Mouse (Mus musculus) hindbrain, postnatal 0 days (tissue): ENCODE results near the gene Rnf7. TPM values are rescaled to one million over a fixed set of nuclear protein-coding genes. Genes with fewer than 3 reads are reported as not detected.
"Not testable (repeated sequence)": the region's sequence is repeated elsewhere in the genome, so short reads cannot be mapped to it uniquely, and the experiment has no call there.

Source experiments
- ATAC-seq: fragments of 200-750 bp; cut with Nextera tagmentation; 2 replicates; pipeline ENCODE4 v1.8.0; 2017; ENCODE audit warnings: mild to moderate bottlenecking, moderate TSS enrichment, moderate library complexity
- DNase-seq: peaks from one replicate; pipeline ENCODE4 v3.0.0-alpha.2; 2015; ENCODE audit warnings: low spot score
- H3K27ac ChIP-seq: fragments of 300-500 bp; sonication (generic); 2 replicates; pipeline ENCODE4 v1.5.1; 2014; ENCODE audit warnings: mild to moderate bottlenecking
- H3K27me3 ChIP-seq: fragments of 300-500 bp; sonication (generic); 2 replicates; pipeline ENCODE4 v1.6.1; 2014; ENCODE audit warnings: low read length, mixed read lengths; ENCODE audit not compliant: insufficient read depth
- H3K36me3 ChIP-seq: fragments of 300-500 bp; sonication (generic); 2 replicates; pipeline ENCODE4 v1.6.1; 2014; ENCODE audit warnings: low read length, mixed read lengths; ENCODE audit not compliant: insufficient read depth
- H3K4me1 ChIP-seq: fragments of 300-500 bp; sonication (generic); 2 replicates; pipeline ENCODE4 v1.6.1; 2014; ENCODE audit warnings: antibody characterized with exemption, low read length, mixed read lengths; ENCODE audit not compliant: insufficient read depth
- H3K4me2 ChIP-seq: fragments of 300-500 bp; sonication (generic); 2 replicates; pipeline ENCODE4 v1.6.1; 2014; ENCODE audit warnings: low read depth, mild to moderate bottlenecking, low read length, moderate library complexity, mixed read lengths
- H3K4me3 ChIP-seq: fragments of 300-500 bp; sonication (generic); 2 replicates; pipeline ENCODE4 v1.5.1; 2014; ENCODE audit warnings: low read length
- H3K9ac ChIP-seq: fragments of 300-500 bp; sonication (generic); replicated peaks from 2 replicates; pipeline ENCODE4 v1.6.1; 2014; ENCODE audit warnings: mild to moderate bottlenecking, low read length, moderate library complexity, mixed read lengths
- H3K9me3 ChIP-seq: fragments of 300-500 bp; sonication (generic); 2 replicates; pipeline ENCODE4 v1.6.1; 2016; ENCODE audit warnings: low read length, mixed read lengths
- CTCF ChIP-seq: IDR thresholded peaks from 2 replicates; pipeline ENCODE4 v1.5.1; 2016; ENCODE audit warnings: antibody characterized with exemption, control low read depth, low read depth
- WGBS: fragments of 180-500 bp; shearing (Covaris S2); extraction: QIAGEN DNeasy Blood & Tissue Kit; methylation state at CpG from one replicate; pipeline ENCODE4 v1.1.7; 2014; 5-methylcytosine and 5-hydroxymethylcytosine counted together
- polyA plus RNA-seq: library from polyadenylated mRNA; unstranded; fragments of >200 nt; fragmentation: Nextera tagmentation; extraction: Ambion mirVana; gene quantifications from 2 replicates; pipeline ENCODE4 v1.2.1, GENCODE M21; 2015
- total RNA-seq: library from RNA; depleted of rRNA; stranded (reverse); fragments of >200 nt; gene quantifications from 2 replicates; pipeline ENCODE4 v1.2.3, GENCODE M21; 2014

The Rnf7 gene
- total and polyA plus RNA-seq, 2 experiments from 2014 or later = 231 to 273 TPM

- 79% methylated on average over 3 of the region's 3 CpGs for WGBS
- DNase-seq (no peak), ATAC-seq (no peak)
- Histone ChIP-seq H3K4me2 (no peak overlapping the region), H3K4me3 (no peak overlapping the region), H3K27ac (no peak overlapping the region), H3K9me3 (no peaks in the 10 kb centered on the region), H3K4me1 (peaks cover 3% of the 10 kb centered on the region; the same call in 1 of the 2 replicates), H3K36me3 (peaks cover 10% of the 10 kb centered on the region), H3K9ac (no peak overlapping the region), H3K27me3 (no peaks in the 10 kb centered on the region)
- TF ChIP-seq CTCF = no peak
These were observed 6.1 kb downstream of the Rnf7 start for GRCm38 (mm10) chr9:96472356-96472755.

GRCm38 (mm10) chr9:96471681-96472080 is 6.8 kb downstream of the Rnf7 start:
- ATAC-seq, H3K36me3 ChIP-seq, H3K9ac ChIP-seq, H3K9me3 ChIP-seq, H3K4me2 ChIP-seq, DNase-seq, H3K4me1 ChIP-seq, H3K27ac ChIP-seq, H3K4me3 ChIP-seq, H3K27me3 ChIP-seq: not testable (repeated sequence)
- WGBS = 78% methylated on average over 4 of the region's 4 CpGs

GRCm38 (mm10) chr9:96470266-96470974 is 8.1 kb downstream of the Rnf7 start:
- 93% methylated on average over 8 of the region's 8 CpGs for WGBS
- no peaks in the 10 kb centered on the region for H3K4me1 ChIP-seq
- no peak overlapping the region for H3K27ac ChIP-seq
- DNase-seq (no peak), ATAC-seq (no peak)
- no peak for TF ChIP-seq CTCF
- no peak overlapping the region for H3K4me2 ChIP-seq
- H3K27me3 ChIP-seq = no peaks in the 10 kb centered on the region
- H3K4me3 ChIP-seq = no peak overlapping the region
- no peak overlapping the region for H3K9ac ChIP-seq
- no peaks in the 10 kb centered on the region for H3K9me3 ChIP-seq
- H3K36me3 ChIP-seq = peaks cover 10% of the 10 kb centered on the region

- Histone ChIP-seq H3K27ac (no peak overlapping the region), H3K9ac (no peak overlapping the region), H3K27me3 (no peaks in the 10 kb centered on the region), H3K4me3 (no peak overlapping the region), H3K9me3 (no peaks in the 10 kb centered on the region), H3K36me3 (peaks cover 10% of the 10 kb centered on the region), H3K4me2 (no peak overlapping the region), H3K4me1 (no peaks in the 10 kb centered on the region)
- no peak for TF ChIP-seq CTCF
- WGBS = 74% methylated on average over 8 of the region's 8 CpGs
- DNase-seq (no peak), ATAC-seq (no peak)
These were observed 8.8 kb downstream of the Rnf7 start for GRCm38 (mm10) chr9:96469556-96470265.

GRCm38 (mm10) chr9:96463708-96464107 is 14.8 kb downstream of the Rnf7 start:
- ATAC-seq = no peak
- no peak for TF ChIP-seq CTCF
- H3K4me3 ChIP-seq = no peak overlapping the region
- no peaks in the 10 kb centered on the region for H3K36me3 ChIP-seq
- WGBS = 49% methylated on average over 10 of the region's 10 CpGs
- DNase-seq = no peak
- no peaks in the 10 kb centered on the region for H3K27me3 ChIP-seq
- no peak overlapping the region for H3K9ac ChIP-seq
- no peak overlapping the region for H3K27ac ChIP-seq
- no peaks in the 10 kb centered on the region for H3K9me3 ChIP-seq
- no peak overlapping the region for H3K4me2 ChIP-seq
- no peaks in the 10 kb centered on the region for H3K4me1 ChIP-seq

GRCm38 (mm10) chr9:96461607-96462006 is 16.9 kb downstream of the Rnf7 start:
- Histone ChIP-seq H3K27me3 (no peaks in the 10 kb centered on the region), H3K4me3 (no peak overlapping the region), H3K27ac (no peak overlapping the region), H3K9ac (no peak overlapping the region), H3K9me3 (no peaks in the 10 kb centered on the region), H3K36me3 (no peaks in the 10 kb centered on the region), H3K4me2 (no peak overlapping the region), H3K4me1 (no peaks in the 10 kb centered on the region)
- no peak for DNase-seq
- no peak for ATAC-seq
- peak; percentile 46 for TF ChIP-seq CTCF
- 47% methylated on average over 1 of the region's 1 CpGs for WGBS
